Mouse (Mus musculus) ES-E14 (cell line): ENCODE results near the gene Nup50.

Experiments
- CHD2 ChIP-seq: IDR thresholded peaks from 2 replicates; pipeline ENCODE4 v1.6.1; 2014; ENCODE audit warnings: mild to moderate bottlenecking, low read depth, low read length, inconsistent platforms
- HCFC1 ChIP-seq: IDR thresholded peaks from 2 replicates; pipeline ENCODE4 v1.6.1; 2012; ENCODE audit warnings: low read length, inconsistent platforms, borderline replicate concordance; ENCODE audit not compliant: insufficient read depth
- MAFK ChIP-seq: IDR thresholded peaks from 2 replicates; pipeline ENCODE4 v1.6.1; 2014; ENCODE audit warnings: mild to moderate bottlenecking, low read depth, low read length, inconsistent platforms; ENCODE audit not compliant: insufficient read depth
- ZC3H11A ChIP-seq: IDR thresholded peaks from 2 replicates; pipeline ENCODE4 v1.6.1; 2012; ENCODE audit warnings: low read depth, mild to moderate bottlenecking, inconsistent platforms, low read length, borderline replicate concordance
- ZNF384 ChIP-seq: IDR thresholded peaks from 2 replicates; pipeline ENCODE4 v1.6.1; 2012; ENCODE audit warnings: low read depth, low read length, inconsistent platforms

DNA sequence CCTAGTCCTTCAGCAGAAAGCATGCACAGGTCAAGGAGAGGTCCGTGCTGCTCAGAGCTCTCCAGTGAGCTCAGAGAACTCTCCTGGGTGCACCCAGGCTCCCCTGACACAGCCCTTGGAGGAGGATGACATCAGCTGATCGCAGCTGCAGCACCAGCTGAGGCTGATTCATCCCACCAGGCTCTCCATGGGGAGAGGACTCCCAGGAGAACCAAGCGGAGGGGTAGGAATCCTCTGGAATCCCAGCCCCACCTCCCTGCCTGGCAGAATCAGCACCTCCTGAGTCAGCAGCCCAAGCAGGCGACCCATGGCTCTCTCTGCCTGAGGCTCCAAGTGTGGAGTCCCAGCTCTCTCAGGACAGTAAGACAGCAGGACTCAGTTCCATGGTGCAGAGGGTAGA lies 52.5 kb downstream of the Nup50 start:
- TF ChIP-seq MAFK, result 0 out of 2 replicates have a peak, but pooled peaks have one; percentile 41
- no peak for TF ChIP-seq ZNF384
- TF ChIP-seq ZC3H11A, result no peak
- TF ChIP-seq CHD2, result no peak
- no peak for TF ChIP-seq HCFC1
